Mouse (Mus musculus) embryonic facial prominence, embryonic 10.5 days (tissue): ENCODE measurements at regions not wholly inside any gene's neighbourhood (a gene's known extent, or its start where the extent isn't known, plus 50 kb on each side); places are given as distances from the start of the nearest gene placed in this dataset.

ENCODE experiments used
- DNase-seq: peaks from one replicate; pipeline ENCODE4 v3.0.0-alpha.2; 2017; ENCODE audit warnings: low spot score
- H3K27ac ChIP-seq: fragments of 300-500 bp; sonication (generic); replicated peaks from 2 replicates; pipeline ENCODE4 v1.5.1; 2016; ENCODE audit warnings: mild to moderate bottlenecking
- H3K27me3 ChIP-seq: fragments of 300-500 bp; sonication (generic); replicated peaks from 2 replicates; pipeline ENCODE4 v1.6.1; 2016; ENCODE audit warnings: low read depth, mild to moderate bottlenecking; ENCODE audit not compliant: poor library complexity, severe bottlenecking
- H3K36me3 ChIP-seq: fragments of 300-500 bp; sonication (generic); replicated peaks from 2 replicates; pipeline ENCODE4 v1.6.1; 2016; ENCODE audit warnings: mild to moderate bottlenecking, moderate library complexity
- H3K4me1 ChIP-seq: fragments of 300-500 bp; sonication (generic); 2 replicates; pipeline ENCODE4 v1.6.1; 2016
- H3K4me3 ChIP-seq: fragments of 300-500 bp; sonication (generic); 2 replicates; pipeline ENCODE4 v1.5.1; 2016; ENCODE audit warnings: mild to moderate bottlenecking, moderate library complexity
- H3K9me3 ChIP-seq: fragments of 300-500 bp; sonication (generic); 2 replicates; pipeline ENCODE4 v1.6.1; 2016; ENCODE audit warnings: mild to moderate bottlenecking
- WGBS: fragments of 180-500 bp; shearing (Covaris S2); methylation state at CpG from one replicate; pipeline ENCODE4 v1.1.7; 2016; 5-methylcytosine and 5-hydroxymethylcytosine counted together

GRCm38 (mm10) chr12:112412351-112412697 lies 76.9 kb upstream of the A530016L24Rik start:
- H3K27me3 ChIP-seq, result peaks cover 16% of the 10 kb centered on the region; the same call in 1 of the 2 replicates
- no peak overlapping the region for H3K4me3 ChIP-seq
- no peaks in the 10 kb centered on the region for H3K9me3 ChIP-seq
- H3K27ac ChIP-seq, result 0 out of 2 replicates have a peak overlapping the region, but pooled peaks have one; percentile 44
- no peaks in the 10 kb centered on the region for H3K36me3 ChIP-seq
- H3K4me1 ChIP-seq, result peaks cover 43% of the 10 kb centered on the region
- WGBS, result 41% methylated on average over 2 of the region's 2 CpGs
- no peak for DNase-seq

GRCm38 (mm10) chr12:112415926-112416473 lies 73.2 kb upstream of the A530016L24Rik start:
- DNase-seq, result no peak
- whole genome bisulfite sequencing, result 86% methylated on average over 18 of the region's 18 CpGs
- Histone ChIP-seq H3K27ac (no peak overlapping the region), H3K27me3 (peaks cover 6% of the 10 kb centered on the region; the same call in 1 of the 2 replicates), H3K9me3 (no peaks in the 10 kb centered on the region), H3K4me3 (no peak overlapping the region), H3K4me1 (peaks cover 31% of the 10 kb centered on the region), H3K36me3 (no peaks in the 10 kb centered on the region)

GRCm38 (mm10) chr12:112416537-112416936 lies 72.7 kb upstream of the A530016L24Rik start:
- Histone ChIP-seq H3K4me3 (no peak overlapping the region), H3K4me1 (peaks cover 27% of the 10 kb centered on the region), H3K27me3 (peaks cover 6% of the 10 kb centered on the region; the same call in 1 of the 2 replicates), H3K27ac (no peak overlapping the region), H3K36me3 (no peaks in the 10 kb centered on the region), H3K9me3 (no peaks in the 10 kb centered on the region)
- 85% methylated on average over 13 of the region's 13 CpGs for WGBS
- no peak for DNase-seq

- Histone ChIP-seq H3K36me3 (no peaks in the 10 kb centered on the region), H3K27ac (no peak overlapping the region), H3K4me3 (no peak overlapping the region), H3K9me3 (no peaks in the 10 kb centered on the region), H3K4me1 (peaks cover 9% of the 10 kb centered on the region; the same call in 1 of the 2 replicates), H3K27me3 (no peaks in the 10 kb centered on the region)
- DNase-seq, result no peak
- 88% methylated on average over 12 of the region's 12 CpGs for WGBS
Observed at GRCm38 (mm10) chr12:112418636-112419035, 70.6 kb upstream of the A530016L24Rik start.

GRCm38 (mm10) chr12:112422177-112422576 lies 67.1 kb upstream of the A530016L24Rik start:
- Histone ChIP-seq H3K4me1 (peaks cover 1% of the 10 kb centered on the region; the same call in 1 of the 2 replicates), H3K4me3 (no peak overlapping the region), H3K27ac (no peak overlapping the region), H3K9me3 (no peaks in the 10 kb centered on the region), H3K36me3 (no peaks in the 10 kb centered on the region), H3K27me3 (peaks cover 6% of the 10 kb centered on the region)
- 85% methylated on average over 9 of the region's 9 CpGs for WGBS
- no peak for DNase-seq

GRCm38 (mm10) chr12:112424150-112424549 lies 65.1 kb upstream of the A530016L24Rik start:
- no peak for DNase-seq
- H3K4me1 ChIP-seq, result peaks cover 20% of the 10 kb centered on the region
- no peaks in the 10 kb centered on the region for H3K9me3 ChIP-seq
- peaks cover 6% of the 10 kb centered on the region for H3K27me3 ChIP-seq
- H3K27ac ChIP-seq, result no peak overlapping the region
- 91% methylated on average over 6 of the region's 6 CpGs for WGBS
- H3K36me3 ChIP-seq, result no peaks in the 10 kb centered on the region
- H3K4me3 ChIP-seq, result no peak overlapping the region

- no peak for DNase-seq
- Histone ChIP-seq H3K9me3 (no peaks in the 10 kb centered on the region), H3K27ac (no peak overlapping the region), H3K27me3 (peaks cover 6% of the 10 kb centered on the region), H3K4me1 (peaks cover 39% of the 10 kb centered on the region), H3K4me3 (no peak overlapping the region), H3K36me3 (no peaks in the 10 kb centered on the region)
- WGBS, result 85% methylated on average over 9 of the region's 9 CpGs
Observed at GRCm38 (mm10) chr12:112426681-112427080, 62.6 kb upstream of the A530016L24Rik start.

- DNase-seq, result peak; percentile 55
Observed at GRCm38 (mm10) chr12:112430104-112430846, 59.0 kb upstream of the A530016L24Rik start.

GRCm38 (mm10) chr12:112433315-112433714 lies 55.9 kb upstream of the A530016L24Rik start:
- H3K36me3 ChIP-seq, result no peaks in the 10 kb centered on the region
- no peaks in the 10 kb centered on the region for H3K9me3 ChIP-seq
- H3K4me1 ChIP-seq, result peaks cover 79% of the 10 kb centered on the region
- H3K27ac ChIP-seq, result no peak overlapping the region; the same call in 1 of the 2 replicates
- peak; percentile 40 for DNase-seq
- peaks cover 16% of the 10 kb centered on the region; the same call in 1 of the 2 replicates for H3K27me3 ChIP-seq
- WGBS, result 33% methylated on average over 12 of the region's 12 CpGs
- no peak overlapping the region for H3K4me3 ChIP-seq

More at GRCm38 (mm10) chr12:112430104-112430846, 59.0 kb upstream of the A530016L24Rik start:
- Histone ChIP-seq H3K27me3 (peaks cover 6% of the 10 kb centered on the region), H3K27ac (peak overlapping the region; percentile 73), H3K4me3 (no peak overlapping the region), H3K4me1 (peaks cover 73% of the 10 kb centered on the region), H3K9me3 (no peaks in the 10 kb centered on the region), H3K36me3 (no peaks in the 10 kb centered on the region)
- WGBS, result 54% methylated on average over 22 of the region's 22 CpGs

- Histone ChIP-seq H3K36me3 (no peaks in the 10 kb centered on the region), H3K27ac (peak overlapping the region; percentile 52; the same call in 1 of the 2 replicates), H3K27me3 (peaks cover 16% of the 10 kb centered on the region; the same call in 1 of the 2 replicates), H3K4me3 (no peak overlapping the region), H3K9me3 (no peaks in the 10 kb centered on the region), H3K4me1 (peaks cover 66% of the 10 kb centered on the region)
- DNase-seq, result peak; percentile 28
- 62% methylated on average over 3 of the region's 3 CpGs for WGBS
Observed at GRCm38 (mm10) chr12:112434673-112435294, 54.5 kb upstream of the A530016L24Rik start.

GRCm38 (mm10) chr12:112435295-112436110 lies 53.7 kb upstream of the A530016L24Rik start:
- no peaks in the 10 kb centered on the region for H3K9me3 ChIP-seq
- peaks cover 62% of the 10 kb centered on the region for H3K4me1 ChIP-seq
- 64% methylated on average over 21 of the region's 21 CpGs for WGBS
- H3K27ac ChIP-seq, result peak overlapping the region; percentile 69
- H3K4me3 ChIP-seq, result no peak overlapping the region
- DNase-seq, result peak; percentile 25
- H3K36me3 ChIP-seq, result no peaks in the 10 kb centered on the region
- peaks cover 20% of the 10 kb centered on the region for H3K27me3 ChIP-seq

GRCm38 (mm10) chr12:112437046-112437445 lies 52.2 kb upstream of the A530016L24Rik start:
- no peak for DNase-seq
- WGBS, result 43% methylated on average over 3 of the region's 3 CpGs
- Histone ChIP-seq H3K27ac (peak overlapping the region; percentile 25; the same call in 1 of the 2 replicates), H3K4me1 (peaks cover 54% of the 10 kb centered on the region), H3K9me3 (no peaks in the 10 kb centered on the region), H3K36me3 (no peaks in the 10 kb centered on the region), H3K4me3 (no peak overlapping the region), H3K27me3 (peaks cover 26% of the 10 kb centered on the region)
